Mouse (Mus musculus): ENCODE measurements around the gene Olfr316. TPM values are rescaled to one million over a fixed set of nuclear protein-coding genes. Genes with fewer than 3 reads are reported as not detected.

Gene Olfr316
- total and polyA plus RNA-seq, 3 experiments: not detected

DNA sequence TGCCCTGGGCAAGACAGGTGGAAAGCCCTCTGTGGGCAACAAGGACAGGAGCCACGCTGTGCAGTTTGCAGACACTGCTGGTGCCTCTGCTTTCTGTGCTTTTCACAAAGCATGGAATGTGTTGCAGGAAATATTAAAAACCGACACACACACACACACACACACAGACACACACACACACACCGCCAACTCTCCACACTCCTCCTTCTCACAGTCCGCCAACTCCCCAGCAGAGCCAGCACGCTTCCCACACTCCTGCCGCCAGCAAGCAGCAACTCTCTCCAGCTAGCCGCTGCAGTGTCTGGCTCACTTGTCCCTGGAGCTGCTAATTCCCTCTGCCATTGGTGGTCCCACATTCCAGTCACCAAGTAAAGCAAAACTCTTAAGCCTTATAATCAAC is 44.3 kb downstream of the Olfr316 start:
- H3K4me2 ChIP-seq (ENCODE audit: insufficient read depth, low read depth, poor library complexity, severe bottlenecking): no peak overlapping the region
- H3K36me3 ChIP-seq (replicated peaks in 1 of 2; ENCODE audit: control insufficient read depth in 1 of 2, insufficient read depth in 1 of 2, low read length in 1 of 2): no peaks in the 10 kb centered on the region
- no peak overlapping the region for H3K4me3 ChIP-seq (replicated peaks in 1 of 3; ENCODE audit: low read depth in 2 of 3, low read length in 2 of 3, poor library complexity in 1 of 3)
- H3K9ac ChIP-seq (ENCODE audit: insufficient read depth, low read depth): no peak overlapping the region
- H3K79me2 ChIP-seq (replicated peaks; ENCODE audit: control insufficient read depth, extremely low read depth, insufficient read depth, poor library complexity, severe bottlenecking): no peaks in the 10 kb centered on the region
- in situ Hi-C loops (cut with MboI; ENCODE audit: low pct_ligation_motif_present, low pct_unique_long_range_greater_than_20kb, low sequenced_read_pairs) (no loop called here), dilution Hi-C loops (cut with MboI; ENCODE audit: extremely low pct_ligation_motif_present, extremely low pct_unique_long_range_greater_than_20kb, low sequenced_read_pairs) (no loop called here)
- H3K9me3 ChIP-seq (replicated peaks; ENCODE audit: low read length): no peaks in the 10 kb centered on the region
- TF ChIP-seq MEF2A (IDR thresholded peaks at IDR 0.05; ENCODE audit: borderline replicate concordance, low read depth, low read length): no peak
- no peak for TF ChIP-seq CTCF (conservative IDR thresholded peaks at IDR 0.05 in 1 of 2, IDR thresholded peaks at IDR 0.05 in 1 of 2; ENCODE audit: low read depth in 2 of 2, low read length in 2 of 2)
- no peak for TF ChIP-seq ZC3H11A (IDR thresholded peaks at IDR 0.05; ENCODE audit: low read depth, low read length)
- TF ChIP-seq ZKSCAN1 (IDR thresholded peaks at IDR 0.05; ENCODE audit: borderline replicate concordance, low read depth, low read length): no peak
- TF ChIP-seq BHLHE40 (IDR thresholded peaks at IDR 0.05; ENCODE audit: low read depth, low read length): no peak
- no peak for TF ChIP-seq IRF4 (IDR thresholded peaks at IDR 0.05; ENCODE audit: low read depth, low read length)
- TF ChIP-seq PAX5 (IDR thresholded peaks at IDR 0.05; ENCODE audit: low read length): no peak
- TF ChIP-seq RAD21 (IDR thresholded peaks at IDR 0.05; ENCODE audit: low read depth, low read length): no peak
- TF ChIP-seq E2F4 (IDR thresholded peaks at IDR 0.05; ENCODE audit: insufficient replicate concordance, low read depth, low read length): no peak
- TF ChIP-seq USF1 (IDR thresholded peaks at IDR 0.05; ENCODE audit: low read depth, low read length): no peak
- no peak for TF ChIP-seq MYC (IDR thresholded peaks at IDR 0.05; ENCODE audit: low read depth, low read length)
- H3K27me3 ChIP-seq (replicated peaks): peaks cover 6% of the 10 kb centered on the region
- H3K27ac ChIP-seq (ENCODE audit: insufficient read depth, low read depth): no peak overlapping the region
- peaks cover 0 to 4% of the 10 kb centered on the region in 2 experiments; a peak in 2 of 4 replicates for H3K4me1 ChIP-seq (ENCODE audit: control insufficient read depth in 1 of 2, insufficient read depth in 2 of 2)
- DNase-seq (ENCODE audit: extremely low read depth): no peak

DNA sequence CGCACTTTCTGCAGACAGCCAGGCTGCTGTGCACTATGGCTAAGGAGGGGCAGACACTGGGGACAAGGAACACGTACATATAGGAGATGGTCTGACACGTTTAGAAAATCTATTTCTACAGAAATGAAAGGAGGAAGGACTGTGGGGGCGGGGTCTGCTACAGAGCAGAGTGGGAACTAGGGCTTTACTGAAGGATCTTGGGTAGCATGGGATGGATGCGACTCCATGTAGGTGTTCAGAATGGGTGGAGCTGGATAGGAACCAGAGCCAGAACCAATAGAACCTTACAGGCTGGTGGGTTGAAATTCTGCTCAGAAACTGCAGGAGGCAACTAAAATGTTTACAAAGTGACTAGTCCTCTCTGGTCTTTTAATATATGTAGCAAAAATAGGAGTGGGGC is 47.2 kb downstream of the Olfr316 start:
- in situ Hi-C loops (cut with MboI; ENCODE audit: low pct_ligation_motif_present, low pct_unique_long_range_greater_than_20kb, low sequenced_read_pairs): no loop called here
- H3K79me2 ChIP-seq (replicated peaks; ENCODE audit: control insufficient read depth, extremely low read depth, insufficient read depth, poor library complexity, severe bottlenecking): no peaks in the 10 kb centered on the region
- dilution Hi-C loops (cut with MboI; ENCODE audit: extremely low pct_ligation_motif_present, extremely low pct_unique_long_range_greater_than_20kb, low sequenced_read_pairs): no loop called here
- no peak for DNase-seq (ENCODE audit: extremely low read depth)
- H3K4me2 ChIP-seq (ENCODE audit: insufficient read depth, low read depth, poor library complexity, severe bottlenecking): no peak overlapping the region
- no peak overlapping the region for H3K9ac ChIP-seq (ENCODE audit: insufficient read depth, low read depth)
- H3K36me3 ChIP-seq (replicated peaks in 1 of 2; ENCODE audit: control insufficient read depth in 1 of 2, insufficient read depth in 1 of 2, low read length in 1 of 2): no peaks in the 10 kb centered on the region
- H3K27ac ChIP-seq (ENCODE audit: insufficient read depth, low read depth): no peak overlapping the region
- H3K4me1 ChIP-seq (ENCODE audit: control insufficient read depth in 1 of 2, insufficient read depth in 2 of 2): peaks cover 0 to 4% of the 10 kb centered on the region in 2 experiments; a peak in 2 of 4 replicates
- H3K9me3 ChIP-seq (replicated peaks; ENCODE audit: low read length): no peaks in the 10 kb centered on the region
- TF ChIP-seq RCOR1 (conservative IDR thresholded peaks at IDR 0.05; ENCODE audit: low read depth, low read length): no peak
- TF ChIP-seq MAFK (IDR thresholded peaks at IDR 0.05; ENCODE audit: insufficient replicate concordance, low read length): no peak
- no peak for TF ChIP-seq EP300 (IDR thresholded peaks at IDR 0.05; ENCODE audit: low read length)
- TF ChIP-seq MAZ (IDR thresholded peaks at IDR 0.05; ENCODE audit: low read depth, low read length): no peak
- TF ChIP-seq ZKSCAN1 (IDR thresholded peaks at IDR 0.05; ENCODE audit: borderline replicate concordance, low read depth, low read length): no peak
- TF ChIP-seq SMC3 (IDR thresholded peaks at IDR 0.05; ENCODE audit: low read depth, low read length): no peak
- no peak for TF ChIP-seq CHD1 (IDR thresholded peaks at IDR 0.05; ENCODE audit: low read depth, low read length)
- TF ChIP-seq TCF12 (IDR thresholded peaks at IDR 0.05; ENCODE audit: low read depth, low read length): no peak
- no peak for TF ChIP-seq IRF4 (IDR thresholded peaks at IDR 0.05; ENCODE audit: low read depth, low read length)
- H3K27me3 ChIP-seq (replicated peaks): peaks cover 12% of the 10 kb centered on the region
- H3K4me3 ChIP-seq (replicated peaks in 1 of 3; ENCODE audit: low read depth in 2 of 3, low read length in 2 of 3, poor library complexity in 1 of 3): no peak overlapping the region
